Mouse (Mus musculus): ENCODE results near the gene Id3. TPM values are rescaled to one million over a fixed set of nuclear protein-coding genes. Genes with fewer than 3 reads are reported as not detected.

Id3 gene
- total and polyA plus RNA-seq, 2 experiments from 2014 or later: 156 to 208 TPM

- Histone ChIP-seq H3K27me3 (ENCODE audit: insufficient read depth, low read length) (no peaks in the 10 kb centered on the region), H3K4me3 (ENCODE audit: low read depth, low read length) (no peak overlapping the region), H3K4me1 (ENCODE audit: insufficient read depth, low read length) (no peaks in the 10 kb centered on the region), H3K9me3 (ENCODE audit: low read length) (no peaks in the 10 kb centered on the region), H3K36me3 (ENCODE audit: insufficient read depth, low read length) (no peaks in the 10 kb centered on the region), H3K4me2 (ENCODE audit: low read depth, low read length, poor library complexity, severe bottlenecking) (no peak overlapping the region), H3K27ac (ENCODE audit: low read depth, low read length) (no peak overlapping the region), H3K9ac (replicated peaks; ENCODE audit: low read length, poor library complexity, severe bottlenecking) (no peak overlapping the region)
- DNase-seq (ENCODE audit: low spot score) (no peak), ATAC-seq (ENCODE audit: low FRiP score) (no peak)
- no peak for TF ChIP-seq CTCF (IDR thresholded peaks at IDR 0.05)
- 85% methylated on average over 10 of the region's 10 CpGs for WGBS
Measured at GRCm38 (mm10) chr4:136109941-136110900, 33.1 kb upstream of the Id3 start.

GRCm38 (mm10) chr4:136112344-136112743, 31.0 kb upstream of the Id3 start:
- H3K27me3 ChIP-seq (ENCODE audit: insufficient read depth, low read length): no peaks in the 10 kb centered on the region
- no peaks in the 10 kb centered on the region for H3K36me3 ChIP-seq (ENCODE audit: insufficient read depth, low read length)
- H3K9ac ChIP-seq (replicated peaks; ENCODE audit: low read length, poor library complexity, severe bottlenecking): no peak overlapping the region
- ATAC-seq (ENCODE audit: low FRiP score) (no peak), DNase-seq (ENCODE audit: low spot score) (no peak)
- no peaks in the 10 kb centered on the region for H3K4me1 ChIP-seq (ENCODE audit: insufficient read depth, low read length)
- H3K4me3 ChIP-seq (ENCODE audit: low read depth, low read length): no peak overlapping the region
- TF ChIP-seq CTCF (IDR thresholded peaks at IDR 0.05): no peak
- WGBS: 78% methylated on average over 5 of the region's 5 CpGs
- H3K27ac ChIP-seq (ENCODE audit: low read depth, low read length): no peak overlapping the region
- H3K4me2 ChIP-seq (ENCODE audit: low read depth, low read length, poor library complexity, severe bottlenecking): no peak overlapping the region
- no peaks in the 10 kb centered on the region for H3K9me3 ChIP-seq (ENCODE audit: low read length)

- ATAC-seq (ENCODE audit: low FRiP score) (no peak), DNase-seq (ENCODE audit: low spot score) (no peak)
- H3K36me3 ChIP-seq (ENCODE audit: insufficient read depth, low read length): no peaks in the 10 kb centered on the region
- TF ChIP-seq CTCF (IDR thresholded peaks at IDR 0.05): no peak
- no peaks in the 10 kb centered on the region for H3K4me1 ChIP-seq (ENCODE audit: insufficient read depth, low read length)
- H3K4me3 ChIP-seq (ENCODE audit: low read depth, low read length): no peak overlapping the region
- H3K9ac ChIP-seq (replicated peaks; ENCODE audit: low read length, poor library complexity, severe bottlenecking): no peak overlapping the region
- 86% methylated on average over 5 of the region's 5 CpGs for WGBS
- H3K27me3 ChIP-seq (ENCODE audit: insufficient read depth, low read length): no peaks in the 10 kb centered on the region
- no peaks in the 10 kb centered on the region for H3K9me3 ChIP-seq (ENCODE audit: low read length)
- no peak overlapping the region for H3K4me2 ChIP-seq (ENCODE audit: low read depth, low read length, poor library complexity, severe bottlenecking)
- no peak overlapping the region for H3K27ac ChIP-seq (ENCODE audit: low read depth, low read length)
Measured at GRCm38 (mm10) chr4:136114747-136115146, 28.6 kb upstream of the Id3 start.

- Histone ChIP-seq H3K9me3 (ENCODE audit: low read length) (no peaks in the 10 kb centered on the region), H3K4me3 (ENCODE audit: low read depth, low read length) (no peak overlapping the region), H3K36me3 (ENCODE audit: insufficient read depth, low read length) (no peaks in the 10 kb centered on the region), H3K27me3 (ENCODE audit: insufficient read depth, low read length) (no peaks in the 10 kb centered on the region), H3K27ac (ENCODE audit: low read depth, low read length) (no peak overlapping the region), H3K9ac (replicated peaks; ENCODE audit: low read length, poor library complexity, severe bottlenecking) (no peak overlapping the region), H3K4me2 (ENCODE audit: low read depth, low read length, poor library complexity, severe bottlenecking) (no peak overlapping the region), H3K4me1 (ENCODE audit: insufficient read depth, low read length) (no peaks in the 10 kb centered on the region)
- WGBS: 54% methylated on average over 13 of the region's 13 CpGs
- ATAC-seq (ENCODE audit: low FRiP score) (no peak), DNase-seq (ENCODE audit: low spot score) (peak; percentile 2)
- no peak for TF ChIP-seq CTCF (IDR thresholded peaks at IDR 0.05)
Measured at GRCm38 (mm10) chr4:136117022-136117421, 26.3 kb upstream of the Id3 start.

GRCm38 (mm10) chr4:136120041-136120440, 23.3 kb upstream of the Id3 start:
- no peak for DNase-seq (ENCODE audit: low spot score)

GRCm38 (mm10) chr4:136121158-136121557, 22.1 kb upstream of the Id3 start:
- Histone ChIP-seq H3K4me3 (ENCODE audit: low read depth, low read length) (no peak overlapping the region), H3K4me1 (ENCODE audit: insufficient read depth, low read length) (no peaks in the 10 kb centered on the region), H3K9ac (replicated peaks; ENCODE audit: low read length, poor library complexity, severe bottlenecking) (no peak overlapping the region), H3K4me2 (ENCODE audit: low read depth, low read length, poor library complexity, severe bottlenecking) (no peak overlapping the region), H3K27me3 (ENCODE audit: insufficient read depth, low read length) (no peaks in the 10 kb centered on the region), H3K36me3 (ENCODE audit: insufficient read depth, low read length) (no peaks in the 10 kb centered on the region), H3K9me3 (ENCODE audit: low read length) (no peaks in the 10 kb centered on the region), H3K27ac (ENCODE audit: low read depth, low read length) (no peak overlapping the region)
- DNase-seq (ENCODE audit: low spot score) (no peak), ATAC-seq (ENCODE audit: low FRiP score) (no peak)
- 97% methylated on average over 3 of the region's 3 CpGs for WGBS
- no peak for TF ChIP-seq CTCF (IDR thresholded peaks at IDR 0.05)

More at GRCm38 (mm10) chr4:136120041-136120440, 23.3 kb upstream of the Id3 start:
- no peak overlapping the region for H3K9ac ChIP-seq (replicated peaks; ENCODE audit: low read length, poor library complexity, severe bottlenecking)
- H3K4me3 ChIP-seq (ENCODE audit: low read depth, low read length): no peak overlapping the region
- H3K9me3 ChIP-seq (ENCODE audit: low read length): no peaks in the 10 kb centered on the region
- no peaks in the 10 kb centered on the region for H3K27me3 ChIP-seq (ENCODE audit: insufficient read depth, low read length)
- H3K36me3 ChIP-seq (ENCODE audit: insufficient read depth, low read length): no peaks in the 10 kb centered on the region
- no peak overlapping the region for H3K4me2 ChIP-seq (ENCODE audit: low read depth, low read length, poor library complexity, severe bottlenecking)
- no peak overlapping the region for H3K27ac ChIP-seq (ENCODE audit: low read depth, low read length)
- ATAC-seq (ENCODE audit: low FRiP score): no peak
- no peak for TF ChIP-seq CTCF (IDR thresholded peaks at IDR 0.05)
- WGBS: 56% methylated on average over 16 of the region's 16 CpGs
- H3K4me1 ChIP-seq (ENCODE audit: insufficient read depth, low read length): no peaks in the 10 kb centered on the region

Data from midbrain, postnatal 0 days (tissue).